Mouse (Mus musculus): Measurements from ENCODE around the gene Tspan13. TPM values are rescaled to one million over a fixed set of nuclear protein-coding genes. Genes with fewer than 3 reads are reported as not detected.
A peak's percentile ranks its signal among the peaks of the same experiment; 100 is the strongest.

Tspan13 gene
- polyA plus RNA-seq, 1 experiment: 12.0 TPM

- TF ChIP-seq POLR2A (IDR thresholded peaks at IDR 0.05; ENCODE audit: control insufficient read depth, low read depth, low read length) (no peak), CTCF (IDR thresholded peaks at IDR 0.05; ENCODE audit: control insufficient read depth, insufficient read depth, insufficient replicate concordance, low read depth, low read length) (no peak)
- Histone ChIP-seq H3K36me3 (ENCODE audit: control insufficient read depth, insufficient read depth, low read length) (no peaks in the 10 kb centered on the region), H3K4me3 (ENCODE audit: control insufficient read depth, low read depth, low read length) (no peak overlapping the region)
Measured at GRCm38 (mm10) chr12:36020081-36020480, 22.2 kb downstream of the Tspan13 start.

DNA sequence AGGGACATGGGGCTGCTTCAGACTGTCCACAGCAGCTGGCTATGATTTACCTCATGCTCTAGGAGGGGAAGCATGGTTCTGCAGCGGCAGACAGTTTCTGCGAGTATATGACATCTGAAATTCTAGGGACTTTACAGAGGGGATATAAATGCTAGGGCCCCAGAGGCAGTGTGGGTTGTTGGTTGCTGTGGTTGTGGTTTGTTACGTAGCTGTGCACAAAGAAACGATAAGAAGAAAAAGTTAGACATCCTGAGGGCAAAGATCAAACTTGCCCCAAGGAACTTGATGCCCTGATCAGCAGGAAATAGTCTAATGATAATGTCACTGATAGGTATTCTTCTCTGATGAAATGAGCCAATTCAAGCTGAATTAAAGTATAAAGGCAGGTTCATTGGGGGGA is 22.7 kb downstream of the Tspan13 start:
- TF ChIP-seq CTCF (IDR thresholded peaks at IDR 0.05; ENCODE audit: control insufficient read depth, insufficient read depth, insufficient replicate concordance, low read depth, low read length) (no peak), POLR2A (IDR thresholded peaks at IDR 0.05; ENCODE audit: control insufficient read depth, low read depth, low read length) (no peak)
- Histone ChIP-seq H3K27ac (ENCODE audit: control insufficient read depth, insufficient read depth, low read depth, low read length) (no peak overlapping the region), H3K27me3 (ENCODE audit: control insufficient read depth, insufficient read depth, low read length) (no peaks in the 10 kb centered on the region), H3K4me3 (ENCODE audit: control insufficient read depth, low read depth, low read length) (no peak overlapping the region), H3K4me1 (ENCODE audit: control insufficient read depth, insufficient read depth, low read length) (no peaks in the 10 kb centered on the region), H3K36me3 (ENCODE audit: control insufficient read depth, insufficient read depth, low read length) (no peaks in the 10 kb centered on the region)

More at GRCm38 (mm10) chr12:36020081-36020480, 22.2 kb downstream of the Tspan13 start:
- Histone ChIP-seq H3K27ac (ENCODE audit: control insufficient read depth, insufficient read depth, low read depth, low read length) (no peak overlapping the region), H3K4me1 (ENCODE audit: control insufficient read depth, insufficient read depth, low read length) (no peaks in the 10 kb centered on the region), H3K27me3 (ENCODE audit: control insufficient read depth, insufficient read depth, low read length) (no peaks in the 10 kb centered on the region)

- TF ChIP-seq POLR2A (IDR thresholded peaks at IDR 0.05; ENCODE audit: control insufficient read depth, low read depth, low read length) (no peak), CTCF (IDR thresholded peaks at IDR 0.05; ENCODE audit: control insufficient read depth, insufficient read depth, insufficient replicate concordance, low read depth, low read length) (peak; percentile 28; the same call in 1 of the 2 replicates)
- no peaks in the 10 kb centered on the region for H3K4me1 ChIP-seq (ENCODE audit: control insufficient read depth, insufficient read depth, low read length)
- H3K27me3 ChIP-seq (ENCODE audit: control insufficient read depth, insufficient read depth, low read length): no peaks in the 10 kb centered on the region
- H3K4me3 ChIP-seq (ENCODE audit: control insufficient read depth, low read depth, low read length): no peak overlapping the region
- H3K36me3 ChIP-seq (ENCODE audit: control insufficient read depth, insufficient read depth, low read length): no peaks in the 10 kb centered on the region
- no peak overlapping the region for H3K27ac ChIP-seq (ENCODE audit: control insufficient read depth, insufficient read depth, low read depth, low read length)
Measured at GRCm38 (mm10) chr12:36017791-36018190, 24.5 kb downstream of the Tspan13 start.

DNA sequence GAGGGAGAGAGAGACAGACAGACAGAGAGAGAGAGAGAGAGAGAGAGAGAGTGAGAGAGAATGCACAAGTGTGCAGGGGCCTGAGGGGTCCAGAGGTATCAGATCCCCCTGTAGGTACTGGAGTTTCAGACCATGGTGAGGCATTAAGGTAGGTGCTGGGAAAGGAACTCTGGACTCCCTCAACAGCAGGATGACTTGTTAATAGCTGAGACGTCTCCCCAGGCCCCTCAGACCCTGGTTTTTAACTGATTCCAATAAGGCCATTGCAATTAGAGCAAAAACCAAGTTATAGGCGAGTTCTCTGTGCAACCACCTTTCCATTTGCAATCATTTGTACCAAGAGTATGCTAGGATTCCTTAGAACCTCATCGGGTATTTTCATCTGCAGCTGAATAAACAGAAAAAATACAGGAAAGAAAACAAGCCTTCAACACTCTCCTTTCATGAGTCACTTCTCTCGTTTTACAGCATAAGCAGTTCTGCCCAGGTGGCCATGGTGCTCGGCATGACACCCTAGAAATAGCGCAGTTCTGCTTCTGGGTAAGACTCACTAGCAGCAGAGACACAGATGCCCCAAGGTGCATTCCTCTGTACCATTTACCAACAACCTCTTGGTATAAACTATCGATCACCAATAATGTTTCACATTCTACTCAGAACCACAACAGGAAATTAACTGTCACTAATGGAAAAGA is 28.9 kb downstream of the Tspan13 start:
- no peak overlapping the region for H3K4me3 ChIP-seq (ENCODE audit: control insufficient read depth, low read depth, low read length)
- no peak for TF ChIP-seq POLR2A (IDR thresholded peaks at IDR 0.05; ENCODE audit: control insufficient read depth, low read depth, low read length)
- no peak for TF ChIP-seq CTCF (IDR thresholded peaks at IDR 0.05; ENCODE audit: control insufficient read depth, insufficient read depth, insufficient replicate concordance, low read depth, low read length)
- no peaks in the 10 kb centered on the region for H3K36me3 ChIP-seq (ENCODE audit: control insufficient read depth, insufficient read depth, low read length)
- H3K27me3 ChIP-seq (ENCODE audit: control insufficient read depth, insufficient read depth, low read length): no peaks in the 10 kb centered on the region
- H3K27ac ChIP-seq (ENCODE audit: control insufficient read depth, insufficient read depth, low read depth, low read length): no peak overlapping the region
- no peaks in the 10 kb centered on the region for H3K4me1 ChIP-seq (ENCODE audit: control insufficient read depth, insufficient read depth, low read length)

- TF ChIP-seq POLR2A (IDR thresholded peaks at IDR 0.05; ENCODE audit: control insufficient read depth, low read depth, low read length) (no peak), CTCF (IDR thresholded peaks at IDR 0.05; ENCODE audit: control insufficient read depth, insufficient read depth, insufficient replicate concordance, low read depth, low read length) (no peak)
- no peaks in the 10 kb centered on the region for H3K27me3 ChIP-seq (ENCODE audit: control insufficient read depth, insufficient read depth, low read length)
- no peaks in the 10 kb centered on the region for H3K36me3 ChIP-seq (ENCODE audit: control insufficient read depth, insufficient read depth, low read length)
- H3K4me3 ChIP-seq (ENCODE audit: control insufficient read depth, low read depth, low read length): peak overlapping the region; percentile 63
- H3K27ac ChIP-seq (ENCODE audit: control insufficient read depth, insufficient read depth, low read depth, low read length): no peak overlapping the region
- no peaks in the 10 kb centered on the region for H3K4me1 ChIP-seq (ENCODE audit: control insufficient read depth, insufficient read depth, low read length)
Measured at GRCm38 (mm10) chr12:36008364-36009047, 33.8 kb downstream of the Tspan13 start.

GRCm38 (mm10) chr12:36007581-36007980 is 34.7 kb downstream of the Tspan13 start:
- H3K4me1 ChIP-seq (ENCODE audit: control insufficient read depth, insufficient read depth, low read length): no peaks in the 10 kb centered on the region
- H3K27me3 ChIP-seq (ENCODE audit: control insufficient read depth, insufficient read depth, low read length): no peaks in the 10 kb centered on the region
- no peak overlapping the region for H3K27ac ChIP-seq (ENCODE audit: control insufficient read depth, insufficient read depth, low read depth, low read length)
- no peaks in the 10 kb centered on the region for H3K36me3 ChIP-seq (ENCODE audit: control insufficient read depth, insufficient read depth, low read length)
- no peak overlapping the region for H3K4me3 ChIP-seq (ENCODE audit: control insufficient read depth, low read depth, low read length)
- TF ChIP-seq POLR2A (IDR thresholded peaks at IDR 0.05; ENCODE audit: control insufficient read depth, low read depth, low read length) (no peak), CTCF (IDR thresholded peaks at IDR 0.05; ENCODE audit: control insufficient read depth, insufficient read depth, insufficient replicate concordance, low read depth, low read length) (no peak)

- H3K27me3 ChIP-seq (ENCODE audit: control insufficient read depth, insufficient read depth, low read length): no peaks in the 10 kb centered on the region
- H3K4me1 ChIP-seq (ENCODE audit: control insufficient read depth, insufficient read depth, low read length): no peaks in the 10 kb centered on the region
- TF ChIP-seq POLR2A (IDR thresholded peaks at IDR 0.05; ENCODE audit: control insufficient read depth, low read depth, low read length) (no peak), CTCF (IDR thresholded peaks at IDR 0.05; ENCODE audit: control insufficient read depth, insufficient read depth, insufficient replicate concordance, low read depth, low read length) (no peak)
- H3K36me3 ChIP-seq (ENCODE audit: control insufficient read depth, insufficient read depth, low read length): no peaks in the 10 kb centered on the region
- H3K27ac ChIP-seq (ENCODE audit: control insufficient read depth, insufficient read depth, low read depth, low read length): no peak overlapping the region
- no peak overlapping the region for H3K4me3 ChIP-seq (ENCODE audit: control insufficient read depth, low read depth, low read length)
Measured at GRCm38 (mm10) chr12:36004714-36005113, 37.6 kb downstream of the Tspan13 start.

All from testis, adult 2 months (tissue).